Mouse (Mus musculus): ENCODE results near the gene Tor1a. TPM values are rescaled to one million over a fixed set of nuclear protein-coding genes. Genes with fewer than 3 reads are reported as not detected.
"Not testable (repeated sequence)": the region's sequence is repeated elsewhere in the genome, so short reads cannot be mapped to it uniquely, and the experiment has no call there.

Tor1a gene
- polyA plus RNA-seq, 1 experiment = 53.7 TPM

- Histone ChIP-seq H3K4me1 (ENCODE audit: control insufficient read depth, insufficient read depth, low read length) (peaks cover 12% of the 10 kb centered on the region), H3K4me3 (ENCODE audit: insufficient read depth, low read length) (no peak overlapping the region), H3K27ac (ENCODE audit: insufficient read depth, low read depth, low read length) (no peak overlapping the region)
- TF ChIP-seq CTCF (IDR thresholded peaks at IDR 0.05; ENCODE audit: low read depth, low read length) (no peak), POLR2A (IDR thresholded peaks at IDR 0.05; ENCODE audit: borderline replicate concordance, low read depth, low read length) (no peak)
Observed at GRCm38 (mm10) chr2:30957511-30957910, 10.2 kb downstream of the Tor1a start.

- Histone ChIP-seq H3K4me1 (ENCODE audit: control insufficient read depth, insufficient read depth, low read length) (peaks cover 14% of the 10 kb centered on the region), H3K4me3 (ENCODE audit: insufficient read depth, low read length) (peak overlapping the region; percentile 12), H3K27ac (ENCODE audit: insufficient read depth, low read depth, low read length) (0 out of 2 replicates have a peak overlapping the region, but pooled peaks have one; percentile 8)
- TF ChIP-seq POLR2A (IDR thresholded peaks at IDR 0.05; ENCODE audit: borderline replicate concordance, low read depth, low read length) (no peak), CTCF (IDR thresholded peaks at IDR 0.05; ENCODE audit: low read depth, low read length) (0 out of 2 replicates have a peak, but pooled peaks have one; percentile 19)
Observed at GRCm38 (mm10) chr2:30954797-30955196, 12.9 kb downstream of the Tor1a start.

- TF ChIP-seq CTCF (IDR thresholded peaks at IDR 0.05; ENCODE audit: low read depth, low read length) (no peak), POLR2A (IDR thresholded peaks at IDR 0.05; ENCODE audit: borderline replicate concordance, low read depth, low read length) (peak; percentile 98)
- Histone ChIP-seq H3K27ac (ENCODE audit: insufficient read depth, low read depth, low read length) (peak within 1 kb of the TSS; percentile 52), H3K4me3 (ENCODE audit: insufficient read depth, low read length) (peak within 1 kb of the TSS; percentile 82), H3K4me1 (ENCODE audit: control insufficient read depth, insufficient read depth, low read length) (peaks cover 14% of the 10 kb centered on the region)
Observed at GRCm38 (mm10) chr2:30952824-30953490, 14.8 kb downstream of the Tor1a start, which contains the start of gene Tor1b. Gene Tor1b, plus strand, starts transcription at chr2:30952959.

- no peak for TF ChIP-seq CTCF (IDR thresholded peaks at IDR 0.05; ENCODE audit: low read depth, low read length)
- TF ChIP-seq POLR2A (IDR thresholded peaks at IDR 0.05; ENCODE audit: borderline replicate concordance, low read depth, low read length) = no peak
- peaks cover 14% of the 10 kb centered on the region for H3K4me1 ChIP-seq (ENCODE audit: control insufficient read depth, insufficient read depth, low read length)
- H3K27ac ChIP-seq (ENCODE audit: insufficient read depth, low read depth, low read length) = peak overlapping the region; percentile 42
- H3K4me3 ChIP-seq (ENCODE audit: insufficient read depth, low read length) = peak overlapping the region; percentile 16; the same call in 1 of the 2 replicates
Observed at GRCm38 (mm10) chr2:30952457-30952823, 15.3 kb downstream of the Tor1a start.

- Histone ChIP-seq H3K4me3 (ENCODE audit: insufficient read depth, low read length) (peak overlapping the region; percentile 70), H3K27ac (ENCODE audit: insufficient read depth, low read depth, low read length) (0 out of 2 replicates have a peak overlapping the region, but pooled peaks have one; percentile 20)
Observed at GRCm38 (mm10) chr2:30942603-30943011, 25.1 kb downstream of the Tor1a start.

GRCm38 (mm10) chr2:30942116-30942515, 25.6 kb downstream of the Tor1a start:
- H3K4me3 ChIP-seq (ENCODE audit: insufficient read depth, low read length) = peak overlapping the region; percentile 70
- H3K27ac ChIP-seq (ENCODE audit: insufficient read depth, low read depth, low read length); H3K4me1 ChIP-seq (ENCODE audit: control insufficient read depth, insufficient read depth, low read length): not testable (repeated sequence)

More at GRCm38 (mm10) chr2:30942603-30943011, 25.1 kb downstream of the Tor1a start:
- peaks cover 6% of the 10 kb centered on the region; the same call in 1 of the 2 replicates for H3K4me1 ChIP-seq (ENCODE audit: control insufficient read depth, insufficient read depth, low read length)
- TF ChIP-seq CTCF (IDR thresholded peaks at IDR 0.05; ENCODE audit: low read depth, low read length) = peak; percentile 84
- no peak for TF ChIP-seq POLR2A (IDR thresholded peaks at IDR 0.05; ENCODE audit: borderline replicate concordance, low read depth, low read length)

- no peak overlapping the region for H3K27ac ChIP-seq (ENCODE audit: insufficient read depth, low read depth, low read length)
- TF ChIP-seq CTCF (IDR thresholded peaks at IDR 0.05; ENCODE audit: low read depth, low read length) (no peak), POLR2A (IDR thresholded peaks at IDR 0.05; ENCODE audit: borderline replicate concordance, low read depth, low read length) (no peak)
- peaks cover 6% of the 10 kb centered on the region; the same call in 1 of the 2 replicates for H3K4me1 ChIP-seq (ENCODE audit: control insufficient read depth, insufficient read depth, low read length)
- no peak overlapping the region for H3K4me3 ChIP-seq (ENCODE audit: insufficient read depth, low read length)
Observed at GRCm38 (mm10) chr2:30941586-30941985, 26.1 kb downstream of the Tor1a start.

GRCm38 (mm10) chr2:30938574-30938991, 29.1 kb downstream of the Tor1a start:
- H3K4me1 ChIP-seq (ENCODE audit: control insufficient read depth, insufficient read depth, low read length) = peaks cover 3% of the 10 kb centered on the region; the same call in 1 of the 2 replicates
- TF ChIP-seq POLR2A (IDR thresholded peaks at IDR 0.05; ENCODE audit: borderline replicate concordance, low read depth, low read length) = no peak
- TF ChIP-seq CTCF (IDR thresholded peaks at IDR 0.05; ENCODE audit: low read depth, low read length) = no peak
- H3K4me3 ChIP-seq (ENCODE audit: insufficient read depth, low read length) = no peak overlapping the region
- no peak overlapping the region for H3K27ac ChIP-seq (ENCODE audit: insufficient read depth, low read depth, low read length)

- H3K4me1 ChIP-seq (ENCODE audit: control insufficient read depth, insufficient read depth, low read length) = peaks cover 3% of the 10 kb centered on the region; the same call in 1 of the 2 replicates
- no peak for TF ChIP-seq CTCF (IDR thresholded peaks at IDR 0.05; ENCODE audit: low read depth, low read length)
- TF ChIP-seq POLR2A (IDR thresholded peaks at IDR 0.05; ENCODE audit: borderline replicate concordance, low read depth, low read length) = no peak
- H3K27ac ChIP-seq (ENCODE audit: insufficient read depth, low read depth, low read length) = no peak overlapping the region
- no peak overlapping the region for H3K4me3 ChIP-seq (ENCODE audit: insufficient read depth, low read length)
Observed at GRCm38 (mm10) chr2:30937731-30938130, 30.0 kb downstream of the Tor1a start.

- H3K4me1 ChIP-seq (ENCODE audit: control insufficient read depth, insufficient read depth, low read length) = no peaks in the 10 kb centered on the region
- no peak for TF ChIP-seq CTCF (IDR thresholded peaks at IDR 0.05; ENCODE audit: low read depth, low read length)
- H3K4me3 ChIP-seq (ENCODE audit: insufficient read depth, low read length) = no peak overlapping the region
- H3K27ac ChIP-seq (ENCODE audit: insufficient read depth, low read depth, low read length) = no peak overlapping the region
Observed at GRCm38 (mm10) chr2:30936808-30937207, 30.9 kb downstream of the Tor1a start.

Measured in bone marrow macrophage, adult 2 months (primary cell).